14 mouse cellular contexts compared by ENCODE assay signal in the genomic region with DNA sequence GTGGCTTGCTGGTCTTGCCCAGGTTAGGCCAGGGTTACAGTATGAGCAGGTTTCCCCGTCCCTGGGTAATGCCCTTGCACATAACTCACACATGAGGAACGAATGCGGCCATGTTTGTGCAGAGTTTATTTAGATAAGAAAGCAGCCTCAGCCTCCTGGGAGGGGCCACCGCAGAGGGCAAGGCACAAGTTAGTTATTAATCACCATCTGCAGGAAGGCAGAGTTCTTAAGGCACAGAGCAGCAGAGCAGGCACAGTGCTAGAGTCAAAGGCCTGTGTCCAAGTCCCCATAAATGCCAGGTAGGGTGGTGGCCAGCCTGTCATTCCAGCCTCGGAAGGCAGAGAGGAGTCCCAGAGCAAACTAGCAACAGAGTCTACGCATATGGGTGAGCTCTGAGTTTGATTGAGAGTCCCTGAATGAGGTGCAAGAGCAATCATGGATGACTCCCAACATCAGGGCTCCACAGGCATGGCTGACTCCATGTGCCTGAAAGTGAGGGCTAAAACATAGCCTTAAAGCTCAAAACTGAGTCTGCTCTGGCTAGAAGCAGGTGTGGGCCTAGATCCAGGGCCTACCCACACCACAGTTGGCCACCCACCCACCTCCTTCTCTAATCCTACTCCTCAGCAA. TPM values are rescaled to one million over a fixed set of nuclear protein-coding genes. Genes with fewer than 3 reads are reported as not detected.
DNase-seq lines count a peak whose midpoint lies in the region; ATAC-seq lines count a peak whose summit lies in the region.
"Had no signal": no experiment of that assay in that cellular context is flagged by ENCODE, and none has a peak within 500 bp of the region (broad histone marks: within the 10 kb centered on the region; RNA-seq: fewer than 3 reads in every experiment).

No protein-coding gene starts in this region.

- peak overlapping the region; percentile 22; the same call in 1 of the 2 replicates for H3K9ac ChIP-seq in kidney, embryonic 16.5 days (replicated peaks; ENCODE audit: low read length)
- no peak overlapping the region for H3K9ac ChIP-seq in liver, embryonic 15.5 days
- no peak overlapping the region for H3K9ac ChIP-seq in hindbrain, embryonic 16.5 days (ENCODE audit: low read depth, low read length)

- intact Hi-C loops in left cerebral cortex, postnatal 14 days (cut with DNase I) = no loop called here

- H3K36me3 ChIP-seq in kidney, embryonic 16.5 days (ENCODE audit: insufficient read depth, low read length) = no peaks in the 10 kb centered on the region
- H3K36me3 ChIP-seq in liver, embryonic 15.5 days (replicated peaks) = no peaks in the 10 kb centered on the region
- no peaks in the 10 kb centered on the region for H3K36me3 ChIP-seq in hindbrain, embryonic 16.5 days (ENCODE audit: control insufficient read depth, insufficient read depth, low read length)
- H3K36me3 ChIP-seq: limb, embryonic 10.5 days had no signal

- no peaks in the 10 kb centered on the region for H3K27me3 ChIP-seq in kidney, embryonic 16.5 days (ENCODE audit: insufficient read depth, low read length)
- H3K27me3 ChIP-seq in liver, embryonic 15.5 days = no peaks in the 10 kb centered on the region
- H3K27me3 ChIP-seq in hindbrain, embryonic 16.5 days (replicated peaks; ENCODE audit: control insufficient read depth, insufficient read depth, low read length) = no peaks in the 10 kb centered on the region

- DNase-seq in urinary bladder, postnatal 14 days (ENCODE audit: low spot score) = peak; percentile 29
- DNase-seq in urinary bladder, postnatal 4 days (ENCODE audit: low spot score in 2 of 2) = no peak
- DNase-seq in adrenal gland, postnatal 4 days (ENCODE audit: low spot score in 2 of 2) = no peak
- DNase-seq in cerebellum, adult 8-10 months = no peak
- DNase-seq in left cerebral cortex, postnatal 14 days (ENCODE audit: low spot score in 2 of 2) = no peak
- DNase-seq: cerebellum, adult 9-11 months; gastrocnemius, postnatal 36 days; lung, postnatal 36 days; right cerebral cortex, postnatal 25 days had no signal

- H3K9me3 ChIP-seq in kidney, embryonic 16.5 days (ENCODE audit: low read length) = no peaks in the 10 kb centered on the region
- H3K9me3 ChIP-seq in liver, embryonic 15.5 days (replicated peaks) = no peaks in the 10 kb centered on the region
- no peaks in the 10 kb centered on the region for H3K9me3 ChIP-seq in hindbrain, embryonic 16.5 days (ENCODE audit: control insufficient read depth, low read length)
- H3K9me3 ChIP-seq: limb, embryonic 10.5 days had no signal

- H3K27ac ChIP-seq in kidney, embryonic 16.5 days (ENCODE audit: low read length) = peak overlapping the region; percentile 88
- H3K27ac ChIP-seq in liver, embryonic 15.5 days (replicated peaks) = peak overlapping the region; percentile 74
- H3K27ac ChIP-seq in hindbrain, embryonic 16.5 days (ENCODE audit: low read depth, low read length) = no peak overlapping the region
- H3K27ac ChIP-seq: limb, embryonic 10.5 days had no signal

- peak; percentile 74 for ATAC-seq in kidney, embryonic 16.5 days (ENCODE audit: low FRiP score, low TSS enrichment)
- ATAC-seq in liver, embryonic 15.5 days (ENCODE audit: insufficient read depth) = peak; percentile 82
- no peak for ATAC-seq in hindbrain, embryonic 16.5 days
- ATAC-seq: forebrain, embryonic 14.5 days had no signal

- 26% methylated on average over 6 of the region's 6 CpGs for WGBS in kidney, embryonic 16.5 days
- 30% methylated on average over 6 of the region's 6 CpGs for WGBS in liver, embryonic 15.5 days (ENCODE audit: insufficient replicate concordance)
- WGBS in hindbrain, embryonic 16.5 days = 87% methylated on average over 6 of the region's 6 CpGs

- no peak overlapping the region for H3K4me2 ChIP-seq in kidney, embryonic 16.5 days (replicated peaks; ENCODE audit: low read depth, low read length)
- peak overlapping the region; percentile 51; the same call in 1 of the 2 replicates for H3K4me2 ChIP-seq in liver, embryonic 15.5 days
- no peak overlapping the region for H3K4me2 ChIP-seq in hindbrain, embryonic 16.5 days (ENCODE audit: low read length)

- H3K4me1 ChIP-seq in kidney, embryonic 16.5 days (ENCODE audit: insufficient read depth, low read length) = peaks cover 33% of the 10 kb centered on the region
- H3K4me1 ChIP-seq in liver, embryonic 15.5 days (replicated peaks) = peaks cover 29% of the 10 kb centered on the region
- peaks cover under 1% of the 10 kb centered on the region; the same call in 1 of the 2 replicates for H3K4me1 ChIP-seq in hindbrain, embryonic 16.5 days (ENCODE audit: control insufficient read depth, insufficient read depth, low read depth, low read length)

- no peak overlapping the region for H3K4me3 ChIP-seq in kidney, embryonic 16.5 days (ENCODE audit: low read length)
- no peak overlapping the region for H3K4me3 ChIP-seq in liver, embryonic 15.5 days (replicated peaks)
- no peak overlapping the region for H3K4me3 ChIP-seq in hindbrain, embryonic 16.5 days (ENCODE audit: low read length)
- H3K4me3 ChIP-seq: limb, embryonic 10.5 days had no signal

RNA-seq across cellular contexts. Expression of gene Smad3, which starts 17.2 kb away (rescaled TPM):
- 27.8 and 27.9 TPM in 2 replicates for polyA plus RNA-seq in kidney, embryonic 16.5 days (2015; fragmentation: Nextera tagmentation; extraction: Ambion mirVana)
- polyA plus RNA-seq in liver, embryonic 15.5 days (2015; fragmentation: Nextera tagmentation; extraction: Ambion mirVana) = 3.0 TPM in 2 replicates
- 10 to 100 TPM; 39.6 to 43.5 TPM for total RNA-seq in adrenal gland, postnatal 4 days (2021)
- 10 to 100 TPM; 36.9 to 38.3 TPM for total RNA-seq in left cerebral cortex, postnatal 14 days (2021)
- polyA plus RNA-seq in hindbrain, embryonic 16.5 days (2015; fragmentation: Nextera tagmentation; extraction: Ambion mirVana) = 7.7 and 9.3 TPM in 2 replicates
